Mouse (Mus musculus) liver, adult 10 weeks (tissue): ENCODE results near the gene Ptges3l. TPM values are rescaled to one million over a fixed set of nuclear protein-coding genes. Genes with fewer than 3 reads are reported as not detected.

Source experiments
- polyA plus RNA-seq: library from polyadenylated mRNA; stranded (reverse); fragments of 350-450 nt; fragmentation: Illumina TruSeq; extraction: RNeasy Lipid Tissue Mini Kit (QIAGEN cat#74804); gene quantifications from one replicate; pipeline ENCODE4 v1.2.3, GENCODE M21; 2014; ENCODE audit warnings: low read depth, low replicate concordance

Ptges3l gene
- polyA plus RNA-seq: not detected

DNA sequence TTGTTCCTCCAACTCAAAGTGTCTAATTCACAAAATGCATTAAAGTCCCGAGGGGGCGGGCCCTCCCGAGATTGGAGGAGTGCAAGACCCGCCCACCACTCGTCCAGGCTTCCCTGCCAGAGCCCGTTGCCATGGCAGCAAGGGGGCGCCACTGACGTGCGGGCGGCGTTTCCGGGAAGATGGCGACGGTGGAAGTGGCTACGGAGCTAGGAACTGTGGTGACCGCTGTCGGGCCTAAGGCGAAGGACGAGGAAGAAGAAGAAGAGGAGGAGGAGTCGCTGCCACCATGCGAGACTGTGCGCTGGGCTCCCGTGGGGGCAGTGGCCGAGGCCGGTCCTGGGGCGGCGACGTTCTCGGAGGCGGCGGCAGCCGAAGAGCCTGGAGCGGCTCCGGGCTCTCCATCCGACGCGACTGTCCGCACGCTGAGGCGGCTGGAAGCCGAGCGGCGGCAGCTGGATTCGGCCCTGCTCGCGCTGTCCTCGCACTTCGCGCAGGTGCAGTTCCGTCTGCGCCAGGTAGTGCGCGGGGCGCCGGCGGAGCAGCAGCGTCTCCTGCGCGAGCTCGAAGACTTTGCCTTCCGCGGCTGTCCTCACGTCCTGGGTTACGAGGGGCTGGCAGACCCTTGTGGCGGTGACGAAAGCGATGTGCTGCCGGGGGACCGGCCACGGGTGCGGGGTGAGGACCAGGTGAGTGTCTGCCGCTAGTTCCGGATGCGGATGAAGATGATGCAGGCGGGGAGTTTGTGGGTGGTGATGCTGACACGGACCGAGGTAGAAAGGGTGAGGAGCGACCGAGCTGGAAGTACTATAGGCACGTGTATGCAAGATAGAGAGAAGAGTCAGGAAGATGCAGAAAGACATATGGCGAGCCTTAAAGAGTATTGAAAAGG, at the start of gene Ptges3l, which contains the start of gene Rundc1:
TSS of gene Ptges3l (minus strand) at position 409 of the 889 bp plus-strand sequence.
TSS of gene Rundc1 (plus strand) at position 161 of the 889 bp plus-strand sequence.

GRCm38 (mm10) chr11:101465869-101466551, 40.9 kb upstream of the Ptges3l start, which contains the start of gene Vat1:
Gene Vat1, minus strand, starts transcription at chr11:101466230.

DNA sequence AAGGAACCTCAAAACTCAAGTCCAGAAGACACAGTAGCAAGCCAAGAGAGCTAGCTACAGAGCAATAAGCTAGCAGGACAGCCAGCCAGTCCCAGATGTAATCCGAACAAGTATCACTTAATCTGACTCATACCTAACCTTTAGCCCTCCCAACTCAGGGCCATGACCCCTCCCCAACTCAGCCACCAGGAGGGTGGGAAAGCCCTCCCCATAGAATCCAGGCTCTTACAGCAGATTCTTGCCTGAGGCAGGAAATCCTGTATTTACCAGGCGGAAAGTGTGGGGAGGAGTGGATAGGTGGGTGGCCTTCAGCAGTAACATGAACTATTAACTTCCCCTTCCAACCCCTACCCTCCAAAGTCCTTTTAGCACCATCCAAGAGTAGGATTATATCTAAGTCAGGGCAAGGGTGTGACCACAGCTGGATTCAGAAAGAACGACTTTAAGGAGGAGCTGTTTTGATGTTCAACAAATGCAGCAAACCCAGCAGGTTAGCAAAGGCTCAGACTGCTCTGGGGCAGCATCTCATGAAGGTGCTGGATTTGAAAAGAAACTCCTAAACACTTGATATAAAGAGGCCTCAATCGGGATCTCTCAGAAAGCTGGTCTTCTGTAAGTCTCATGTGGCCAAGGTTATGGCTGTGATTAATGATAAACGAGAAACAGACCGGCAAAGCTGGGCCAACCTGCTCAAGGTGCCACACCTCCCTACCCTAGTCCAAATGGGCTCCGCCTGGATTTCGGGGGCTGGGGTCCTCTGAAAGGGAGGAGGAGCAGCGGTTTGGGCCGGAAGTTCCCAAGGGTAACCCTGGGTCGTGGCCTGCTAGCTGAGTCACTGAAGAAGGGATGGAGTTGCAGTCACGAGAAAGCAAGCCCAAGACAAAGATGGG, 39.3 kb upstream of the Ptges3l start, which contains the start of gene Rnd2:
TSS of gene Rnd2 (plus strand) at position 789 of the 890 bp plus-strand sequence.

GRCm38 (mm10) chr11:101448274-101448746, 23.2 kb upstream of the Ptges3l start, which contains the start of gene Ifi35:
Gene Ifi35, plus strand, starts transcription at chr11:101448407.

DNA sequence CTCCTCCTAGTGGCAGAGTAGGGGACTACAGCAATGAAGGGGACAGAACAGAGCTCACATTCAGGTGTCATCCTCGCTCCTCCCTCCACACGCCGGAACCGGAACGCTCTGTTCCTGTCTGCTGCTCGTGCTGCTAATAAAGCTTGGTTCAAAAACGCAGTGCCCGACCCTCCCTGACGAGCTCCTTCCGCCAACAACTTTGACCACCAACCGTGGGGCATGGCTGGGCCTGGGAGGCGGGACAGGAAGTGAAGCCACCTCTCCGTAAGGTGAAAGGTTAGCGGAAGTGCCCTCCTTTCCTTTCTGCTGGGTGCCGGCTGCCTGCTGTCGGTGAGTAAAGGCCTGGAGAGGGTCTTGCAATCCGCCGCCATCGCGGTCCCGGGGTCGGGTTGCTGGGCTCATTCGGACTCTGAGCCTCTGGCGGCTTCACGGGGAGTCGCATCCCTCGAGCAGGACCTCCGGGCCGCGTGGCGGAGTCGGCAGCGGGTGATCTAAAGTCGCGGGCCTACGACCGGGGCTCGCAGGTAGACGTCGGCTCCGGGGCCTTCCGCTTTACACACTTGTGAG, 17.1 kb upstream of the Ptges3l start, which contains the start of gene Rpl27:
TSS of gene Rpl27 (plus strand) at position 172 of the 567 bp plus-strand sequence.

GRCm38 (mm10) chr11:101424105-101424851, 855 bp downstream of the Ptges3l start, which contains the start of gene Gm27029:
Gene Gm27029, minus strand, starts transcription at chr11:101424796.

GRCm38 (mm10) chr11:101417101-101417855, 7.9 kb downstream of the Ptges3l start, which contains the start of gene Aarsd1:
Gene Aarsd1, minus strand, starts transcription at chr11:101417615.

Other genes starting within 250 kb of the Ptges3l start
- gene Ccr10, start 249.9 kb downstream of the Ptges3l start, polyA plus RNA-seq: not detected
- gene Ezh1, start 198.9 kb downstream of the Ptges3l start, polyA plus RNA-seq: 6.2 TPM
- 4.4 TPM for gene Ramp2, start 179.3 kb downstream of the Ptges3l start, polyA plus RNA-seq
- 82.1 TPM for gene Vps25, start 171.6 kb downstream of the Ptges3l start, polyA plus RNA-seq
- not detected for gene Wnk4, start 164.8 kb downstream of the Ptges3l start, polyA plus RNA-seq
- not detected for gene Cntd1, start 146.3 kb downstream of the Ptges3l start, polyA plus RNA-seq
- 11.5 TPM for gene Coa3, start 146.2 kb downstream of the Ptges3l start, polyA plus RNA-seq
- gene Becn1, start 123.0 kb downstream of the Ptges3l start, polyA plus RNA-seq: 49.8 TPM
- 96.3 TPM for gene Psme3, start 109.1 kb downstream of the Ptges3l start, polyA plus RNA-seq
- gene Aoc2, start 100.3 kb downstream of the Ptges3l start, polyA plus RNA-seq: not detected
- gene Aoc3, start 94.7 kb downstream of the Ptges3l start, polyA plus RNA-seq: 0.16 TPM
- gene G6pc, start 57.8 kb downstream of the Ptges3l start, polyA plus RNA-seq: 315 TPM
- 5.7 TPM for gene Aarsd1, start 7.7 kb downstream of the Ptges3l start, polyA plus RNA-seq
- gene Gm27029, start 537 bp downstream of the Ptges3l start, polyA plus RNA-seq: 0.95 TPM
- 1.6 TPM for gene Rundc1, start 248 bp downstream of the Ptges3l start, polyA plus RNA-seq
- gene Rpl27, start 17.0 kb upstream of the Ptges3l start, polyA plus RNA-seq: 30.0 TPM
- gene Ifi35, start 23.1 kb upstream of the Ptges3l start, polyA plus RNA-seq: 3.8 TPM
- 10.8 TPM for gene Rnd2, start 39.7 kb upstream of the Ptges3l start, polyA plus RNA-seq
- gene Vat1, start 40.9 kb upstream of the Ptges3l start, polyA plus RNA-seq: 1.9 TPM
- 0.58 TPM for gene Brca1, start 126.6 kb upstream of the Ptges3l start, polyA plus RNA-seq
- gene Nbr1, start 126.8 kb upstream of the Ptges3l start, polyA plus RNA-seq: 155 TPM
- 6.0 TPM for gene Tmem106a, start 156.9 kb upstream of the Ptges3l start, polyA plus RNA-seq
- gene Gm11634, start 173.9 kb upstream of the Ptges3l start, polyA plus RNA-seq: not detected
- 2.7 TPM for gene Rdm1, start 201.9 kb upstream of the Ptges3l start, polyA plus RNA-seq
- gene Arl4d, start 240.2 kb upstream of the Ptges3l start, polyA plus RNA-seq: 17.2 TPM